Mouse (Mus musculus) midbrain, postnatal 0 days (tissue): ENCODE measurements around the gene Arid1b. TPM values are rescaled to one million over a fixed set of nuclear protein-coding genes. Genes with fewer than 3 reads are reported as not detected.

ENCODE experiments used
- ATAC-seq: fragments of 200-750 bp; cut with Nextera tagmentation; 2 replicates; pipeline ENCODE4 v1.8.0; 2017; ENCODE audit warnings: moderate number of reproducible peaks, mild to moderate bottlenecking, moderate TSS enrichment, moderate library complexity; ENCODE audit not compliant: low FRiP score
- DNase-seq: peaks from one replicate; pipeline ENCODE4 v3.0.0-alpha.2; 2015; ENCODE audit warnings: low spot score
- H3K27ac ChIP-seq: fragments of 300-500 bp; sonication (generic); 2 replicates; pipeline ENCODE4 v1.5.1; 2014; ENCODE audit warnings: low read depth, mild to moderate bottlenecking, low read length, mixed read lengths
- H3K27me3 ChIP-seq: fragments of 300-500 bp; sonication (generic); 2 replicates; pipeline ENCODE4 v1.6.1; 2014; ENCODE audit warnings: low read length, control low read depth, mixed read lengths; ENCODE audit not compliant: insufficient read depth
- H3K36me3 ChIP-seq: fragments of 300-500 bp; sonication (generic); 2 replicates; pipeline ENCODE4 v1.6.1; 2014; ENCODE audit warnings: low read length, control low read depth, mixed read lengths; ENCODE audit not compliant: insufficient read depth
- H3K4me1 ChIP-seq: fragments of 300-500 bp; sonication (generic); 2 replicates; pipeline ENCODE4 v1.6.1; 2014; ENCODE audit warnings: mild to moderate bottlenecking, control low read depth, antibody characterized with exemption, low read length, mixed read lengths; ENCODE audit not compliant: insufficient read depth
- H3K4me2 ChIP-seq: fragments of 300-500 bp; sonication (generic); 2 replicates; pipeline ENCODE4 v1.6.1; 2014; ENCODE audit warnings: low read depth, mild to moderate bottlenecking, low read length, mixed read lengths; ENCODE audit not compliant: poor library complexity, severe bottlenecking
- H3K4me3 ChIP-seq: fragments of 300-500 bp; sonication (generic); 2 replicates; pipeline ENCODE4 v1.5.1; 2014; ENCODE audit warnings: low read depth, mild to moderate bottlenecking, low read length, moderate library complexity
- H3K9ac ChIP-seq: fragments of 300-500 bp; sonication (generic); replicated peaks from 2 replicates; pipeline ENCODE4 v1.6.1; 2014; ENCODE audit warnings: mild to moderate bottlenecking, low read length, moderate library complexity, mixed read lengths; ENCODE audit not compliant: poor library complexity, severe bottlenecking
- H3K9me3 ChIP-seq: fragments of 300-500 bp; sonication (generic); 2 replicates; pipeline ENCODE4 v1.6.1; 2016; ENCODE audit warnings: low read length, control low read depth
- CTCF ChIP-seq: IDR thresholded peaks from 2 replicates; pipeline ENCODE4 v1.5.1; 2016; ENCODE audit warnings: antibody characterized with exemption, mild to moderate bottlenecking
- WGBS: fragments of 180-500 bp; shearing (Covaris S2); extraction: QIAGEN DNeasy Blood & Tissue Kit; methylation state at CpG from one replicate; pipeline ENCODE4 v1.1.7; 2014; 5-methylcytosine and 5-hydroxymethylcytosine counted together
- polyA plus RNA-seq: library from polyadenylated mRNA; unstranded; fragments of >200 nt; fragmentation: Nextera tagmentation; extraction: Ambion mirVana; gene quantifications from 2 replicates; pipeline ENCODE4 v1.2.1, GENCODE M21; 2015
- total RNA-seq: library from RNA; depleted of rRNA; stranded (reverse); fragments of >200 nt; gene quantifications from 2 replicates; pipeline ENCODE4 v1.2.3, GENCODE M21; 2014

Gene Arid1b
- total and polyA plus RNA-seq, 2 experiments from 2014 or later = 11.9 to 73.3 TPM

- Histone ChIP-seq H3K36me3 (no peaks in the 10 kb centered on the region), H3K27ac (0 out of 2 replicates have a peak overlapping the region, but pooled peaks have one; percentile 6), H3K4me2 (no peak overlapping the region), H3K4me3 (no peak overlapping the region), H3K9me3 (no peaks in the 10 kb centered on the region), H3K4me1 (0 out of 2 replicates have a peak, but pooled peaks cover 3% of the 10 kb centered on the region), H3K9ac (no peak overlapping the region), H3K27me3 (no peaks in the 10 kb centered on the region)
- TF ChIP-seq CTCF = no peak
- ATAC-seq = no peak
- no peak for DNase-seq
- WGBS = 52% methylated on average over 8 of the region's 8 CpGs
Measured at GRCm38 (mm10) chr17:5175535-5175934, 181.4 kb downstream of the Arid1b start.

GRCm38 (mm10) chr17:5176315-5176714 lies 182.2 kb downstream of the Arid1b start:
- no peak for ATAC-seq

GRCm38 (mm10) chr17:5178534-5178933 lies 184.4 kb downstream of the Arid1b start:
- no peak overlapping the region for H3K27ac ChIP-seq
- ATAC-seq (no peak), DNase-seq (no peak)
- no peak overlapping the region for H3K4me3 ChIP-seq
- H3K4me2 ChIP-seq = no peak overlapping the region
- no peaks in the 10 kb centered on the region for H3K9me3 ChIP-seq
- no peaks in the 10 kb centered on the region for H3K27me3 ChIP-seq
- TF ChIP-seq CTCF = no peak
- H3K4me1 ChIP-seq = no peaks in the 10 kb centered on the region
- no peaks in the 10 kb centered on the region for H3K36me3 ChIP-seq
- WGBS = 80% methylated on average over 10 of the region's 10 CpGs
- H3K9ac ChIP-seq = no peak overlapping the region

More at GRCm38 (mm10) chr17:5176315-5176714, 182.2 kb downstream of the Arid1b start:
- 0 out of 2 replicates have a peak, but pooled peaks cover 3% of the 10 kb centered on the region for H3K4me1 ChIP-seq
- 75% methylated on average over 2 of the region's 2 CpGs for WGBS
- no peak for TF ChIP-seq CTCF
- H3K27me3 ChIP-seq = no peaks in the 10 kb centered on the region
- no peak overlapping the region for H3K9ac ChIP-seq
- H3K9me3 ChIP-seq = no peaks in the 10 kb centered on the region
- no peak overlapping the region for H3K27ac ChIP-seq
- no peak overlapping the region for H3K4me3 ChIP-seq
- no peak overlapping the region for H3K4me2 ChIP-seq
- no peaks in the 10 kb centered on the region for H3K36me3 ChIP-seq
- no peak for DNase-seq

- no peak for DNase-seq
- no peak overlapping the region for H3K4me2 ChIP-seq
- H3K27me3 ChIP-seq = no peaks in the 10 kb centered on the region
- H3K4me3 ChIP-seq = no peak overlapping the region
- H3K36me3 ChIP-seq = no peaks in the 10 kb centered on the region
- H3K27ac ChIP-seq = no peak overlapping the region
- WGBS = 58% methylated on average over 7 of the region's 7 CpGs
- no peaks in the 10 kb centered on the region for H3K4me1 ChIP-seq
- no peak for TF ChIP-seq CTCF
- H3K9me3 ChIP-seq = no peaks in the 10 kb centered on the region
- no peak for ATAC-seq
- no peak overlapping the region for H3K9ac ChIP-seq
Measured at GRCm38 (mm10) chr17:5179004-5179403, 184.9 kb downstream of the Arid1b start.

GRCm38 (mm10) chr17:5179412-5179811 lies 185.3 kb downstream of the Arid1b start:
- WGBS = 79% methylated on average over 5 of the region's 5 CpGs
- no peak overlapping the region for H3K9ac ChIP-seq

GRCm38 (mm10) chr17:5179925-5180525 lies 185.9 kb downstream of the Arid1b start:
- WGBS = 91% methylated on average over 4 of the region's 4 CpGs
- TF ChIP-seq CTCF = no peak
- no peaks in the 10 kb centered on the region for H3K4me1 ChIP-seq
- no peak overlapping the region for H3K9ac ChIP-seq
- H3K27me3 ChIP-seq = no peaks in the 10 kb centered on the region
- ATAC-seq (no peak), DNase-seq (no peak)
- no peak overlapping the region for H3K27ac ChIP-seq
- H3K4me2 ChIP-seq = no peak overlapping the region
- no peaks in the 10 kb centered on the region for H3K9me3 ChIP-seq
- H3K36me3 ChIP-seq = no peaks in the 10 kb centered on the region
- H3K4me3 ChIP-seq = no peak overlapping the region

More at GRCm38 (mm10) chr17:5179412-5179811, 185.3 kb downstream of the Arid1b start:
- Histone ChIP-seq H3K4me2 (no peak overlapping the region), H3K36me3 (no peaks in the 10 kb centered on the region), H3K4me3 (no peak overlapping the region), H3K27me3 (no peaks in the 10 kb centered on the region), H3K9me3 (no peaks in the 10 kb centered on the region), H3K4me1 (no peaks in the 10 kb centered on the region), H3K27ac (no peak overlapping the region)
- no peak for ATAC-seq
- no peak for TF ChIP-seq CTCF
- DNase-seq = no peak
